Mouse (Mus musculus) kidney, adult 9 months (tissue): ENCODE results near the gene Dcaf1.
A peak's percentile ranks its signal among the peaks of the same experiment; 100 is the strongest.

Source experiments
- DNase-seq: peaks from one replicate; pipeline ENCODE4 v3.0.0; 2022

Dcaf1 gene

DNA sequence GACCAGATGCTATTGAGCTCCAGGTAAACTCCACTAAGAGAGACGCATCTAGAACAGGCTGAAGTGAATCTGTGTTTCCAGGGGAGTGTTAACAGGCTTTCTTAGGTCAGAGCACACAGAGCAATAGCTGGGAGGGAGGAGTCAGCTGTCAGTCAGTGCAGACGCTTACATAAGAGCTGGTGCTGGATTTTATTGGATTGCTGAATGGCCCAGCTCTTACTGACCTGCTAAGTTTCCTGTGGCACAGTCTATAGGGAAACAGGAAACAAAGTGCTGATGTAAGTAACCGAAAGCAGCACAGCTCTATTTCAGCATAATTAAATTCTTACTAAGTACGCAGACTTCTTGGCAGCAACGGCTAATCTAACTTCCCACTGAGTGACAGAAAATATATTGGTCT lies 87.0 kb downstream of the Dcaf1 start:
- DNase-seq: no peak

DNA sequence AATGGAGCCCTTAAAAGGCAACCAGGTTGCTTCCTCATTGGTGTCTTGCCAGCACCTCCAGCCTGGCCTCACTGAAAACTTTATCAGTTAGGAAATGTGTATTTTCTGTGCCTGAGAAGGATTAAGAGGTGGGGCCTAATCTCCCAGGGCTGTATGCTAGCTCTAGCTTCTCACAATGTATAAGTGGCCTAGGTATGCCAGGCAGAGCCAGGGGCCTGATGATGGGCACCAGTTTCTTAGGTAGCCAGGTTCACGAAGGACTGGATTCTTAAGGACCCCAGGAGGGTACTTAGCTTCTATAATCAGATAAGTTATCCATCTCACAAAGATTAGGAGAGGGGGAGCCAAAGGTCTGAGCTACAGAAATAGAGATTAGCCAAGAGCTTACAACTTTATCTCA lies 90.0 kb downstream of the Dcaf1 start:
- DNase-seq: no peak

DNA sequence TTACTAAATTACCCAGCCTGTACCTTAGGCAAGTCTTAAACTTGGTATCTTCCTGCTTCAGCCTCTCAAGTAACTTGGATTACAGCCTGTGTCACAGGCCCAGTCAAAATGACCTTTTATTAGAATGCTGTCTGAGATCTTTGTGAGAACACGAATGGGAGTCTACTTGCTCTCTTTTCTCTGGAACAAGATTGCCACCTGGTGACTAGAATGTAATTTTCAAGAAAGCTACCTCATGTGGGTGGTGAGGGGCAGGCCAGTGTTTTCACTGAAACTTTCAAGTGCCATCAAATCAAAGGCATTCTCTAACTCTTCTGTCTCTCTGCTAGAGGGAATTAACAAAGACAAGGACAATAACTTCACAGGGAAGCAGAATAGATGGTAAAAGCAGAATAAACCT lies 92.1 kb downstream of the Dcaf1 start:
- DNase-seq: peak; percentile 31

DNA sequence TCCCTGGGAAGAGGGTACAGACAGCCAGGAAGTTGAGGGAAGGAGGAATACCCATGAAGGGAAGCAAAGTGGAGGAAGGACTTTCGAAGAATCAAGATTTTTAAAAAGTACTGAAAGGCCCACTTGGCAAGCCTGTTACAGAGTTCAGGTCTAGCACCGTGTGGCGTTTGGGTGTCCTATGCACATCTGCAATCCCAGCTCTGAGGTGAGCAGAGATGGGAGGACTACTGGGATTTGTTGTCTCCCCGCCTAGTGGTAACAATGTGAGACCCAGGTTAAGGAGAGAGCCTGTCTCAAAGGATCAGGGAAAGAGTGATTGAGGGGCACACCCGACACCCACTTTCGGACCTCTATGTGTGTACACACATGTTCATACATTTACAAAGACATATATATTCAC lies 93.2 kb downstream of the Dcaf1 start:
- DNase-seq: no peak
